Mouse (Mus musculus) embryonic facial prominence, embryonic 11.5 days (tissue): Measurements from ENCODE around the gene Slit3. TPM values are rescaled to one million over a fixed set of nuclear protein-coding genes. Genes with fewer than 3 reads are reported as not detected.

Experiments
- ATAC-seq: fragments of 200-750 bp; cut with Nextera tagmentation; replicated peaks from 2 replicates; pipeline ENCODE4 v1.8.0; 2017; ENCODE audit warnings: low read depth; ENCODE audit not compliant: insufficient number of reproducible peaks, low FRiP score, low TSS enrichment
- DNase-seq: peaks from one replicate; pipeline ENCODE4 v3.0.0-alpha.2; 2015; ENCODE audit warnings: low spot score
- H3K27ac ChIP-seq: fragments of 300-500 bp; sonication (generic); replicated peaks from 2 replicates; pipeline ENCODE4 v1.5.1; 2014; ENCODE audit warnings: mild to moderate bottlenecking, low read depth, low read length, control low read depth
- H3K27me3 ChIP-seq: fragments of 300-500 bp; sonication (generic); 2 replicates; pipeline ENCODE4 v1.6.1; 2014; ENCODE audit warnings: mild to moderate bottlenecking, low read length, moderate library complexity, mixed read lengths; ENCODE audit not compliant: control insufficient read depth, insufficient read depth
- H3K36me3 ChIP-seq: fragments of 300-500 bp; sonication (generic); replicated peaks from 2 replicates; pipeline ENCODE4 v1.6.1; 2014; ENCODE audit warnings: low read depth, mild to moderate bottlenecking, low read length, moderate library complexity, mixed read lengths; ENCODE audit not compliant: control insufficient read depth, insufficient read depth
- H3K4me1 ChIP-seq: fragments of 300-500 bp; sonication (generic); 2 replicates; pipeline ENCODE4 v1.6.1; 2014; ENCODE audit warnings: low read length, mixed read lengths; ENCODE audit not compliant: control insufficient read depth, insufficient read depth
- H3K4me2 ChIP-seq: fragments of 300-500 bp; sonication (generic); 2 replicates; pipeline ENCODE4 v1.6.1; 2014; ENCODE audit warnings: low read depth, mild to moderate bottlenecking, control low read depth, low read length, moderate library complexity
- H3K4me3 ChIP-seq: fragments of 300-500 bp; sonication (generic); 2 replicates; pipeline ENCODE4 v1.5.1; 2014; ENCODE audit warnings: low read depth, low read length, control low read depth
- H3K9ac ChIP-seq: fragments of 300-500 bp; sonication (generic); replicated peaks from 2 replicates; pipeline ENCODE4 v1.6.1; 2014; ENCODE audit warnings: mild to moderate bottlenecking, control low read depth, low read length
- H3K9me3 ChIP-seq: fragments of 300-500 bp; sonication (generic); replicated peaks from 2 replicates; pipeline ENCODE4 v1.6.1; 2016; ENCODE audit warnings: mild to moderate bottlenecking, low read length, inconsistent platforms, mixed read lengths; ENCODE audit not compliant: control insufficient read depth
- WGBS: fragments of 180-500 bp; shearing (Covaris S2); extraction: QIAGEN DNeasy Blood & Tissue Kit; methylation state at CpG from one replicate; pipeline ENCODE4 v1.1.7; 2014; 5-methylcytosine and 5-hydroxymethylcytosine counted together
- polyA plus RNA-seq: library from polyadenylated mRNA; unstranded; fragments of >200 nt; fragmentation: Nextera tagmentation; extraction: Ambion mirVana; gene quantifications from 2 replicates; pipeline ENCODE4 v1.2.1, GENCODE M21; 2014

The Slit3 gene
- polyA plus RNA-seq, 1 experiment from 2014 or later = 10.5 TPM

GRCm38 (mm10) chr11:35340752-35341151 is 219.7 kb downstream of the Slit3 start:
- no peak for ATAC-seq
- no peak overlapping the region for H3K4me3 ChIP-seq
- no peaks in the 10 kb centered on the region for H3K36me3 ChIP-seq
- H3K9ac ChIP-seq = no peak overlapping the region
- H3K27ac ChIP-seq = no peak overlapping the region
- H3K4me1 ChIP-seq = no peaks in the 10 kb centered on the region
- WGBS = 80% methylated on average over 6 of the region's 6 CpGs
- no peaks in the 10 kb centered on the region for H3K9me3 ChIP-seq
- H3K27me3 ChIP-seq = no peaks in the 10 kb centered on the region
- DNase-seq = no peak
- no peak overlapping the region for H3K4me2 ChIP-seq

DNA sequence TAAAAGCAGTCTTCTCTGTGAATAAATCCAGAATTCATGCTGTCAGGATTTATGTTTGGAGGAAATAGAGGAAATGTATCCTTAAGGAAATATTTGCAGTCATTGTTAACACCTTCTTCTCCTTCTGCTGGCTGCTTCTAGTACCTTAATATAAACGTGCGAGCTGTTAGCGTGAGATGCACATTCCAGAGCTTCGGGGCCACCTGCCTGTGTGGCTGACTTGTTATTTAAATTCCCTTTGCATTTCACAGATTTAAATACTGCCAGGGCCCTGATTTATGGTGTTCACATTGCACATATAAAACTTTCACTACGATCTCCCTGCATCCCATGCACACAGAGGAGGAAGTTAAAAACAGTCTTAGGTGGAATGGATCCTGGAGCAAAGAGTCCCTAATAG is 221.5 kb downstream of the Slit3 start:
- no peak overlapping the region for H3K27ac ChIP-seq
- H3K27me3 ChIP-seq = no peaks in the 10 kb centered on the region
- H3K9me3 ChIP-seq = no peaks in the 10 kb centered on the region
- H3K36me3 ChIP-seq = no peaks in the 10 kb centered on the region
- ATAC-seq = no peak
- H3K9ac ChIP-seq = no peak overlapping the region
- no peak overlapping the region for H3K4me2 ChIP-seq
- H3K4me3 ChIP-seq = no peak overlapping the region
- 76% methylated on average over 5 of the region's 5 CpGs for WGBS
- no peak for DNase-seq
- H3K4me1 ChIP-seq = no peaks in the 10 kb centered on the region

GRCm38 (mm10) chr11:35345696-35346480 is 224.9 kb downstream of the Slit3 start:
- no peak for DNase-seq
- no peak for ATAC-seq

GRCm38 (mm10) chr11:35348099-35348498 is 227.1 kb downstream of the Slit3 start:
- Histone ChIP-seq H3K4me1 (no peaks in the 10 kb centered on the region; the same call in none of the 2 replicates), H3K27me3 (no peaks in the 10 kb centered on the region), H3K36me3 (no peaks in the 10 kb centered on the region), H3K9me3 (no peaks in the 10 kb centered on the region), H3K4me2 (no peak overlapping the region), H3K9ac (no peak overlapping the region), H3K27ac (no peak overlapping the region), H3K4me3 (no peak overlapping the region)
- WGBS = 28% methylated on average over 4 of the region's 4 CpGs
- no peak for DNase-seq
- no peak for ATAC-seq

More at GRCm38 (mm10) chr11:35345696-35346480, 224.9 kb downstream of the Slit3 start:
- Histone ChIP-seq H3K36me3 (no peaks in the 10 kb centered on the region), H3K4me3 (no peak overlapping the region), H3K27ac (no peak overlapping the region), H3K9me3 (no peaks in the 10 kb centered on the region), H3K9ac (no peak overlapping the region), H3K4me1 (no peaks in the 10 kb centered on the region; the same call in none of the 2 replicates), H3K4me2 (no peak overlapping the region), H3K27me3 (no peaks in the 10 kb centered on the region)
- 83% methylated on average over 13 of the region's 13 CpGs for WGBS

- Histone ChIP-seq H3K4me3 (no peak overlapping the region), H3K4me1 (peaks cover 3% of the 10 kb centered on the region), H3K27me3 (no peaks in the 10 kb centered on the region), H3K27ac (no peak overlapping the region), H3K4me2 (no peak overlapping the region), H3K9me3 (no peaks in the 10 kb centered on the region), H3K36me3 (no peaks in the 10 kb centered on the region), H3K9ac (no peak overlapping the region)
- no peak for ATAC-seq
- no peak for DNase-seq
- 7% methylated on average over 4 of the region's 4 CpGs for WGBS
These were observed 229.9 kb downstream of the Slit3 start for GRCm38 (mm10) chr11:35350968-35351367.

DNA sequence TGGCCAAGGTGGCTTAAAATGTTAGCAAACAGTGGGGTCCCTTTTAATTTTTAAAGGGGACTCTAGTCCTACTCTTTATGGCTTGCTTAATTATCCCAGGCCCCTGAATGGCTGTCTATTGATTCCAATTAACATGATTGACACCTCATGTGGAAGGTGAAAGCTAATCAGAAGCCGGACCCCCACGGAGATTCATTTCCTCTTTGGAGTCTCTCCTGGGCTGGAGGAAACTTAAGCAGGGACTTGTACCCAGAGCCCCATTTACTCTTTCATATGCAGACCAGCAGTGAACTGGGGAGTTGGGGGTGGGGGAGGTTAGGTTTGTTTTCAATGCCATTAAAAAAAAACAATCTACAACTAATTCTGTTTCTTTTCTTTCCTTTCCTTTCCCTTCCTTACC is 230.4 kb downstream of the Slit3 start:
- ATAC-seq (no peak), DNase-seq (peak; percentile 19)
- WGBS = 15% methylated on average over 2 of the region's 2 CpGs
- H3K4me2 ChIP-seq = no peak overlapping the region
- H3K4me1 ChIP-seq = peaks cover 3% of the 10 kb centered on the region
- H3K4me3 ChIP-seq = no peak overlapping the region
- no peaks in the 10 kb centered on the region for H3K9me3 ChIP-seq
- no peak overlapping the region for H3K9ac ChIP-seq
- H3K27me3 ChIP-seq = no peaks in the 10 kb centered on the region
- no peak overlapping the region for H3K27ac ChIP-seq
- no peaks in the 10 kb centered on the region for H3K36me3 ChIP-seq

- DNase-seq = peak; percentile 72
These were observed 234.8 kb downstream of the Slit3 start for GRCm38 (mm10) chr11:35355811-35356210.

GRCm38 (mm10) chr11:35361071-35361470 is 240.0 kb downstream of the Slit3 start:
- no peak overlapping the region for H3K27ac ChIP-seq
- no peak overlapping the region for H3K4me3 ChIP-seq
- H3K4me2 ChIP-seq = no peak overlapping the region
- DNase-seq (no peak), ATAC-seq (no peak)
- WGBS = 85% methylated on average over 6 of the region's 6 CpGs
- H3K4me1 ChIP-seq = no peaks in the 10 kb centered on the region; the same call in 1 of the 2 replicates
- H3K36me3 ChIP-seq = no peaks in the 10 kb centered on the region; the same call in 1 of the 2 replicates
- H3K9ac ChIP-seq = no peak overlapping the region
- H3K9me3 ChIP-seq = no peaks in the 10 kb centered on the region
- no peaks in the 10 kb centered on the region for H3K27me3 ChIP-seq

More at GRCm38 (mm10) chr11:35355811-35356210, 234.8 kb downstream of the Slit3 start:
- Histone ChIP-seq H3K9ac (no peak overlapping the region), H3K36me3 (no peaks in the 10 kb centered on the region; the same call in 1 of the 2 replicates), H3K9me3 (no peaks in the 10 kb centered on the region), H3K27me3 (no peaks in the 10 kb centered on the region), H3K27ac (no peak overlapping the region), H3K4me2 (no peak overlapping the region), H3K4me1 (peaks cover 3% of the 10 kb centered on the region), H3K4me3 (no peak overlapping the region)
- ATAC-seq = peak; percentile 63; the same call in 1 of the 2 replicates
- WGBS = 53% methylated on average over 4 of the region's 4 CpGs
